Mouse (Mus musculus) cortical plate, adult 2 months (tissue): ENCODE results near the gene Myh7.

Experiments
- CTCF ChIP-seq: fragments of 200-500 bp; IDR thresholded peaks from 2 replicates; pipeline ENCODE4 v1.5.1; 2011; ENCODE audit warnings: mild to moderate bottlenecking, control low read depth, low read length; ENCODE audit not compliant: insufficient read depth; ENCODE audit errors: extremely low read depth
- POLR2A ChIP-seq: fragments of 200-500 bp; IDR thresholded peaks from 2 replicates; pipeline ENCODE4 v1.6.1; 2011; ENCODE audit warnings: mild to moderate bottlenecking, low read length, control low read depth; ENCODE audit not compliant: insufficient read depth; ENCODE audit errors: extremely low read depth

DNA sequence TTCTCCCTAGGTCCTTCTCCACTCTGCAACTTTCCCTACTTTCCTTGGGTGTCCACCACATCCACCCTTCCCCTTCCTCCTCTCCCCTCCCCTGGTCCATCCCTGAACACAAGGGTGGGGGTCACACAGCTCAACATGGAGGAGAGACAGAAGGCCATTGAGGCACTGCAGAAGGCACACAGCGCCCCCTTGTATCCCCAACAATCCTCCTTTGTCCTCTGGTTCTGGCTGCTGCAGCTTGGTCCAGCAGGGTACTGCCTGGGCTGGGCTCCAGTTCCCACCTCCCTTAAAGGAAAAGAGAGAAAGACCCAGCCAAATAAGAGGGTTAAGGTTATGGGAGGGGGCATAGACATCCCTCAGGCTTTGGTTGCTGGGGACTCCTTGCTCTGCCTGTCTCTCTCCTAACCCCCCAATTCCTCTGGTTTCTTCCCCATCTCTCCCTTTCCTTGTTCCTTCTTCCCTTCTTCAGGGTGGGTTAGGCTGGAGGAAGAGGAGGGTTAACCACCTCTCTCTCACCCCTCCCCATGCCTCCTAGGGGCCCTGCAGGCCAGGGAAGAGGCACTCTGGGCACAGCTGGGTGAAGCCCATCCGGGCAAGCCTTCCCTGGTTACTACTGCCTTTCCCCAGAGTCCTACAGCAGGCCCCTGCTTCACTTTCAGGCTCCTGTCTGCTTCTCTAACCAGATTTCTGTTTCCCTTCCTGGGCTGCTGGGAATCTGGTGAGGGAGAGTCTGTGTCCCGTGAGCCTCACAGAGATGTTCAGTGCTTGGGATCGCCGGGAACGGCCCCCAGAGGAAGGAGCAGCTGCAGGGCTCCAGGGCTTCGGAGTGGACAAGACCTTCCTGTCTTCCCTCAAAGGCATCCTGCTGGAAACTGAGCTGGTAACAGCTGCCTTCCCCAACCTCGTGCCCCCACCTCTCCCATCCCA, 58.3 kb downstream of the Myh7 start, which contains the start of gene Cmtm5:
- TF ChIP-seq POLR2A (no peak; the same call in 1 of the 2 replicates), CTCF (no peak)
